Mouse (Mus musculus): ENCODE results near the gene Tmem206. TPM values are rescaled to one million over a fixed set of nuclear protein-coding genes. Genes with fewer than 3 reads are reported as not detected.

Tmem206 gene
- polyA plus RNA-seq (2015; fragmentation: Nextera tagmentation; extraction: Ambion mirVana), result 9.0 and 10.8 TPM in 2 replicates

DNA sequence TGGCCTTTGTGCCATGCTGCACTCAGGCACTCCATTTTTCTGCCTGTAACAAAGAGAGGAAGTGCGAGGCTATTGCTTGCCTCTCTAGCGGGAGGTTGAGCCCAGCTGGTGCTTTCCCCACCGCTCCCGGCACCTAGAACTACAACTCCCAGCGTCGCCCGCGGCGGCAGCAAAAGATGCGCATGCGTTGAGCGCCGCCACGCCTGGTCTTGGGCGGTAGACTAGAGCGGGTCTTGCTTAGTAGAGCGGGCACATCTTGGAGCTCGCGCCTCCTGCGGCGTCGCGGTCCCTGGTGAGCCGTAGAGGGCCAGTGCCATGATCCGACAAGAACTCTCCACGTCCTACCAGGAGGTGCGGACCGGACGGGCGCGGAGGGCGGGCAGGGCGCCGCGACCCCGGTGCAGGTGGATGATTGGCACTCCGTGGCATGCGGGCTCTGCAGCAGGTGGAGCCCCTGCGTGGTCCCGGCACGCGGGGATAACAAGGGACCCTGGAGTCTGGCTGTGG is at the start of gene Tmem206:
Tmem206 (plus strand) TSS at position 187 of the 507 bp plus-strand sequence.

DNA sequence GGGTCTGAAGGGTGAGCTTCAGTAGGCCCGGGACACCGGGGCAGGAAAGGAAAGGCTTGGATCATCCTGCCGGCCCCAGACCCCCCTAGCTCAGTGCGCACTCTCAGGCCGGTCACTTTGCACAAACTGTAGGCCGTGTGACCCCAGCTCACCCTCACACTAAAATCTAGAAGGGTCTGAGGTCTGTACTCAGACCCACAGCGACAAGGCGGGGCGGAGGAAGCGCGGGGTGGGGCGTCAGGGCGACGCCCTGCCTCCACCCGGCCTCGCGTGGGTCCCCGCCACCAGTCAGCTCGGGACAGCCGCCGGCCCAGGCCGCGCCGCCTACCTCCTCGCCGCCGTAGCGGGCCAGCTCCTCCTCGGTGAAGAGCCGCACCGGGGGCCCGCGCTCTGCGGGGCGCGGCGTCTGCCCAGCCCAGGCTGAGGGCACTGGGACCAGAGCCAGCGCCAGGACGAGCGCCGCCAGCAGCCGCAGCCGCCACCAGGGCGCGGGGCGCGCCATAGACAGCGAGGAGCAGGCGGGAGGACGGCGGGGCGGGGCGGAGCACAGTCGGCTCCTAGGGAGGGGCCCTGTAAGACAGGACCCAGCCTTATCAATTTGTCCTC is 8.0 kb upstream of the Tmem206 start, which contains the start of gene Nenf:
Nenf (minus strand) TSS at position 604 of the 606 bp plus-strand sequence.

Other genes with a start within 250 kb of the Tmem206 start
- gene Batf3, start 228.1 kb upstream of the Tmem206 start, polyA plus RNA-seq (2015; fragmentation: Nextera tagmentation; extraction: Ambion mirVana), result 3.4 and 4.0 TPM in 2 replicates
- gene Fam71a, start 161.1 kb upstream of the Tmem206 start, polyA plus RNA-seq (2015; fragmentation: Nextera tagmentation; extraction: Ambion mirVana), result not detected in 2 replicates
- gene Atf3, start 107.9 kb upstream of the Tmem206 start, polyA plus RNA-seq (2015; fragmentation: Nextera tagmentation; extraction: Ambion mirVana), result 0.82 and 1.7 TPM in 2 replicates
- 72.3 and 74.7 TPM in 2 replicates for gene Nenf, start 7.7 kb upstream of the Tmem206 start, polyA plus RNA-seq (2015; fragmentation: Nextera tagmentation; extraction: Ambion mirVana)
- gene Ppp2r5a, start 77.4 kb downstream of the Tmem206 start, polyA plus RNA-seq (2015; fragmentation: Nextera tagmentation; extraction: Ambion mirVana), result 27.5 and 33.7 TPM in 2 replicates
- gene Dtl, start 249.6 kb downstream of the Tmem206 start, polyA plus RNA-seq (2015; fragmentation: Nextera tagmentation; extraction: Ambion mirVana), result 43.0 and 45.8 TPM in 2 replicates
- 23.2 and 24.9 TPM in 2 replicates for gene Ints7, start 249.7 kb downstream of the Tmem206 start, polyA plus RNA-seq (2015; fragmentation: Nextera tagmentation; extraction: Ambion mirVana)